Mouse (Mus musculus) hindbrain, embryonic 10.5 days (tissue): ENCODE measurements at regions not wholly inside any gene's neighbourhood (a gene's known extent, or its start where the extent isn't known, plus 50 kb on each side); places are given as distances from the start of the nearest gene placed in this dataset.

ENCODE experiments used
- DNase-seq: peaks from one replicate; pipeline ENCODE4 v3.0.0-alpha.2; 2017; ENCODE audit warnings: low spot score
- H3K27ac ChIP-seq: fragments of 300-500 bp; sonication (generic); 2 replicates; pipeline ENCODE4 v1.5.1; 2016; ENCODE audit warnings: mild to moderate bottlenecking, moderate library complexity
- H3K27me3 ChIP-seq: fragments of 300-500 bp; sonication (generic); 2 replicates; pipeline ENCODE4 v1.6.1; 2016; ENCODE audit warnings: mild to moderate bottlenecking; ENCODE audit not compliant: poor library complexity, insufficient read depth, severe bottlenecking
- H3K36me3 ChIP-seq: fragments of 300-500 bp; sonication (generic); 2 replicates; pipeline ENCODE4 v1.6.1; 2016; ENCODE audit warnings: mild to moderate bottlenecking, moderate library complexity
- H3K4me1 ChIP-seq: fragments of 300-500 bp; sonication (generic); replicated peaks from 2 replicates; pipeline ENCODE4 v1.6.1; 2016; ENCODE audit warnings: mild to moderate bottlenecking
- H3K4me3 ChIP-seq: fragments of 300-500 bp; sonication (generic); 2 replicates; pipeline ENCODE4 v1.5.1; 2016; ENCODE audit warnings: mild to moderate bottlenecking, moderate library complexity
- H3K9me3 ChIP-seq: fragments of 300-500 bp; sonication (generic); 2 replicates; pipeline ENCODE4 v1.6.1; 2016; ENCODE audit warnings: mild to moderate bottlenecking, moderate library complexity
- WGBS: fragments of 180-500 bp; shearing (Covaris S2); methylation state at CpG from one replicate; pipeline ENCODE4 v1.1.7; 2016; 5-methylcytosine and 5-hydroxymethylcytosine counted together

DNA sequence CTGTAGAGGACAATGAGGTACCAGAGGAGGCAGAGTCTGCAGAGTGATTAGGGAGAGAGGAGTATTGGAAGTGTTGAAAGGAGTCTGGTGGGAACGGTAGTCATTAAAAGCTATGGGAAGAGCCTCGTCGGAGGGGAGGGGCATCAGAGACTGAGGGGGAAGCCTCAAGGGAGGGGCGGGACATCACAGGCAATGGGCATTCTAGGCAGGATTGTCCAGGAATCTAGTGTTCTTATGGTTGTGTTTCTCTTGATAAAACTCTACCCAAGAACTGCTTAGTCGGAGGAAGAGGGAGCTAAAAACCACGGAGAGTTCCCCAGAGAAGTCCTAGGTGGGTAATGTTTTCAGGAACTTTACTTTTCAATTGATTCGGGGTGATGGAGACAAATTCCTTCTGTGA is 90.2 kb downstream of the Sec23ip start:
- Histone ChIP-seq H3K9me3 (no peaks in the 10 kb centered on the region), H3K36me3 (no peaks in the 10 kb centered on the region), H3K27me3 (no peaks in the 10 kb centered on the region; the same call in 1 of the 2 replicates), H3K27ac (no peak overlapping the region), H3K4me1 (0 out of 2 replicates have a peak, but pooled peaks cover 5% of the 10 kb centered on the region), H3K4me3 (no peak overlapping the region)
- 65% methylated on average over 7 of the region's 7 CpGs for WGBS
- DNase-seq, result no peak

DNA sequence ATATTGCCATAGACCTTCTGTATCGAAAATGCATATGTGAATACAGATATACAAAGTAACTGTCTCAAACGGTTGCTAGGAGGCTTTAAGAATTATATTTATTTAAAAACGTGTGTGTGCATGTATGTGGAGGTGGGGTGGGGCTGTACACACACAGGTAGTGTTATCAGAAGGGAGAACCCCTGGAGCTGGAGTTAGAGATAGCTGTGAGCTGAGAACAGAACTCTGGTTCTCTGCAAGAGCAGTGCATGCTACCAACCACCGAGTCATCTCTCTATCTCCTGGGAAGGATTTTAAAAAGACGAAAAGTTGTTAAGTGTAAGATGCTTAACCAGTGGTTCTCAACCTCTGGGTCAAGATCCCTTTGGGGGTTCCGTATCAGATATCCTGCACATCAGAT is 91.7 kb downstream of the Sec23ip start:
- WGBS, result 84% methylated on average over 6 of the region's 6 CpGs
- H3K36me3 ChIP-seq, result no peaks in the 10 kb centered on the region
- no peak for DNase-seq

DNA sequence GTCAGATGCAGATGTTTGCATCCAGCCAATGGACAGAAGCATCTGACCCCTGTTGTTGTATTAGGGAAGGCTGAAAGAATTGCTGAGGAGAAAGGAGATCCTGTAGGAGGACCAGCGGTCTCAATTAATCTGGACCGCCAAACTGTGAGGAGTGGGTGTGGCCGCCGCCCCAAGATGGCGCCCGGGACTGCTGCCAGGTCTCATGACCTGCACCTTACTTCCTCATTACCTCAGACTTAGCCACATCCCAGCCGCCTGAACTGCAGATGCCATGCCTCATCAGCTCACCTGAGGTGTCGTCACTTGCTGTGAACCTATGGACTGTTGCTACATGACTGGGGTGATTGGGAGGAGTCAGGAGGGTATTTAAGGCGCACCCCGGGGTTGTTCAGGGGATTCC is 97.8 kb downstream of the Sec23ip start:
- WGBS, result 93% methylated on average over 10 of the region's 10 CpGs
- H3K27me3 ChIP-seq, result no peaks in the 10 kb centered on the region
- H3K4me3 ChIP-seq, result no peak overlapping the region
- H3K27ac ChIP-seq, result no peak overlapping the region
- DNase-seq, result no peak
- H3K36me3 ChIP-seq, result no peaks in the 10 kb centered on the region
- no peaks in the 10 kb centered on the region for H3K4me1 ChIP-seq
- no peaks in the 10 kb centered on the region for H3K9me3 ChIP-seq

More for the DNA sequence above, 91.7 kb downstream of the Sec23ip start:
- Histone ChIP-seq H3K27ac (no peak overlapping the region), H3K4me1 (no peaks in the 10 kb centered on the region), H3K4me3 (no peak overlapping the region), H3K9me3 (no peaks in the 10 kb centered on the region), H3K27me3 (no peaks in the 10 kb centered on the region; the same call in 1 of the 2 replicates)

DNA sequence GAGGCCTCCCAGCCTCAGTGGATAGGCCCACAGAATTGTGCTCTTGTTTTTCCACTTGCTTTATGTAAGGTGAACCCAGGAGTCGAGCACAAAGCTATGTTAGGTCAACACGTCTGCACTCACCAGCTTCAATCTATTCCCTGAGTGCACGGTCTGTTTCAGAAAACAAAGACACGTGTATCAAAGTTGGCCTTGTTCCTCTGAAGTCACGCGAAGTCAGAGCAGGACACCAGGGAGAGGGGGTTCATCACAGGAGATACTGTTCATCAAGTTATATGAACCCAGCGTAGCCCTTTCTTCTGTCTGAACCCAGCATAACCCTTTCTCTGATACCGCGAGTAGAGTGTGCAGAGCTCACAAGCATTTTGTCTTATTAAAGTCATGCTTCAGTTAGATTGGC is 98.8 kb downstream of the Sec23ip start:
- no peaks in the 10 kb centered on the region for H3K36me3 ChIP-seq
- H3K4me3 ChIP-seq, result no peak overlapping the region
- H3K27me3 ChIP-seq, result no peaks in the 10 kb centered on the region
- no peak overlapping the region for H3K27ac ChIP-seq
- DNase-seq, result no peak
- 68% methylated on average over 9 of the region's 9 CpGs for WGBS
- no peaks in the 10 kb centered on the region for H3K4me1 ChIP-seq
- peaks cover 3% of the 10 kb centered on the region; the same call in 1 of the 2 replicates for H3K9me3 ChIP-seq

DNA sequence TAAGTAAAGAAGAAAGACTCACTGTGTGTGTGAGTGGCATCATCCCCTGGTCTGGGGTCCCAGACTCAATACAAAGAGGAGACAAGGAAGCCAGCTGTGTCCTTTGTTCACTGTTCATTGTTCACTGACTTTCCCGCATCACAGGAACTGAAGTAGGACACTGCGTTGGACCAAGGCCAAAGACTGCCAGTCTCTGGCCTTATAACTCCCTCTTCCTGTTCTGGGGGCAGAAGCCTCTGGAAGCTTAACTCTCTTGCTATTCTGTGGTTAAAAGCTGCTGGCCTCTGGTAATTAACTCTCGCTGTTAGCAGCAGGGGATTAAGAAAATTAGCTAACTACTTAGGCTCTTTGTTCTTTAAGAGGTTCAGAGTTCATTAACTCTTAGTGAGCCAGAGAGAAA is 104.5 kb downstream of the Sec23ip start:
- H3K9me3 ChIP-seq, result peaks cover 6% of the 10 kb centered on the region; the same call in 1 of the 2 replicates
- no peaks in the 10 kb centered on the region for H3K27me3 ChIP-seq
- H3K4me3 ChIP-seq, result no peak overlapping the region
- no peak for DNase-seq
- H3K36me3 ChIP-seq, result no peaks in the 10 kb centered on the region
- H3K27ac ChIP-seq, result 0 out of 2 replicates have a peak overlapping the region, but pooled peaks have one; percentile 12
- 20% methylated on average over 3 of the region's 3 CpGs for WGBS
- H3K4me1 ChIP-seq, result peaks cover 6% of the 10 kb centered on the region; the same call in 1 of the 2 replicates

DNA sequence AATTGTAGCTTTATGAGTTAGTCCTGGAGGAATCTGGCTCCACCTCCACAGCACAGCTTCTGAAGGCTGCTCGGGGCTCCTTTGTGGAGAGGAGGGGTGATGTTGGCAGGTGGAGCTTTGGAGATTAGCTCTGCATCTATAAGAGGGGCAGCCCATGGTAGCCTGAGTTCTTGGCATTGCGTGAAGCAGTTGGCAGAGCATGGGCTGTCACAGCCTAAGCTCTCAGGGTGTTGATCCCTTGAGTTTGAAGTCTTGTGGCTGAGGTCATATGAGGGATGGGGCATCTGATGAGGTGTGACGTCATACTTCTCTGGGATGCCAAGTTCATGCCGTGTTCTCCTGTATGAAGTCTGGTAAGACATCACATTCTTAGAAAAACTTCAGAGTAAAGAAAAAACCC is 109.5 kb downstream of the Sec23ip start:
- peaks cover 2% of the 10 kb centered on the region; the same call in 1 of the 2 replicates for H3K4me1 ChIP-seq
- no peaks in the 10 kb centered on the region for H3K36me3 ChIP-seq
- 73% methylated on average over 4 of the region's 4 CpGs for WGBS
- 0 out of 2 replicates have a peak, but pooled peaks cover 3% of the 10 kb centered on the region for H3K9me3 ChIP-seq
- DNase-seq, result no peak
- H3K4me3 ChIP-seq, result no peak overlapping the region
- H3K27ac ChIP-seq, result no peak overlapping the region
- no peaks in the 10 kb centered on the region for H3K27me3 ChIP-seq

DNA sequence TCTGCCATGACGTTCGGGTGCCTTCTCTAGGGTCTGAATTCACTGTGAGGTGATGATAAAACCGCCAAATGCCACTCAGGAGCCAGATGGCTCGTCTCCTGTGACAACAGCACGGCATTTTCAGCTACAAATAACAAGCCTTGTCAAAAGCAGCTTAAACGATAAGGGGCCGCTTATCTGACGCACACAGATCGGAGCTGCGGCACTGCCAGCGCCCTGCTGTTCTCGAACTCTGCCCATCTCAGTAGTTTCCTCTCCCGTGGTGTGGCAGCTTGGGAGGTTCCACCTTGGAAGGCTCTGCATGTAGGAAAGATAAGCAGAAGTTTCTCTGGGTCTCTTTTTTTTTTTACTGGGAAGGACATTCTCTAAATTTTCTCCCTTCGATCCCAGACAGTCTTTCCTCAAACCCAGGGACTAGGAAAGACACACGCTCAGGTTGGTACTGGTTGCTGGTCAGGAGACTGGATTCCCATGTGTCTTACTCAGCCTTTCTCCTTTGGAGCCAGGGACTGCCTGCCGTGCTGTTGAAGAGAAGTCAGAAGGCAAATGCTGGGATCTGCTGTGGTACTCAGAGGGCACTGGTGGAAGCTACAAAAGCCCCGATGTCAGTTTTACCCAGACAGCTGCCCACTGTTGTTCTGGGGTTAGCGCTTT is 110.1 kb downstream of the Sec23ip start:
- WGBS, result 65% methylated on average over 18 of the region's 18 CpGs
- DNase-seq, result no peak
- H3K4me3 ChIP-seq, result no peak overlapping the region
- H3K27ac ChIP-seq, result no peak overlapping the region
- no peaks in the 10 kb centered on the region for H3K36me3 ChIP-seq
- H3K27me3 ChIP-seq, result no peaks in the 10 kb centered on the region
- no peaks in the 10 kb centered on the region for H3K4me1 ChIP-seq
- 0 out of 2 replicates have a peak, but pooled peaks cover 3% of the 10 kb centered on the region for H3K9me3 ChIP-seq

DNA sequence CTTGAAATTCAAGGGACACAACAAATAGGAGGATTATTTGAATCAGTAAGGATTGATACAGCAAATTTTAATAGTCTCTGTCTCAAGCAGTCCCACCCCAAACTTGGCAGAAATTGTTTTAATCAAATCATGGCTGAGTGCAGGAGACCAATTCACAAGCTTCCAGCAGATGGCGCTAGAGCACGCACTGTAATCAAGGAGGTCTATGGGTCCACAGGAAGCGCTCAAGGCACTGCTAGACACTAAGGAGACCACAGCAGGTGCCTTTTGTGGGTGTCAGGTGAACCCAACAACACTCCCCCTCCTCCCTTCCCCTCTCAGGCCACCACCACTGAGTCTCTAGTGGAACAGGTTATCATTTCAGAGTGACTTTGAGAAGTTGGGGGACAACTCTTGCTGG is 115.4 kb downstream of the Sec23ip start:
- no peaks in the 10 kb centered on the region for H3K36me3 ChIP-seq
- peak; percentile 73 for DNase-seq
- no peaks in the 10 kb centered on the region for H3K4me1 ChIP-seq
- no peaks in the 10 kb centered on the region for H3K9me3 ChIP-seq
- no peak overlapping the region for H3K4me3 ChIP-seq
- H3K27me3 ChIP-seq, result no peaks in the 10 kb centered on the region
- 6% methylated on average over 3 of the region's 3 CpGs for WGBS
- no peak overlapping the region for H3K27ac ChIP-seq

DNA sequence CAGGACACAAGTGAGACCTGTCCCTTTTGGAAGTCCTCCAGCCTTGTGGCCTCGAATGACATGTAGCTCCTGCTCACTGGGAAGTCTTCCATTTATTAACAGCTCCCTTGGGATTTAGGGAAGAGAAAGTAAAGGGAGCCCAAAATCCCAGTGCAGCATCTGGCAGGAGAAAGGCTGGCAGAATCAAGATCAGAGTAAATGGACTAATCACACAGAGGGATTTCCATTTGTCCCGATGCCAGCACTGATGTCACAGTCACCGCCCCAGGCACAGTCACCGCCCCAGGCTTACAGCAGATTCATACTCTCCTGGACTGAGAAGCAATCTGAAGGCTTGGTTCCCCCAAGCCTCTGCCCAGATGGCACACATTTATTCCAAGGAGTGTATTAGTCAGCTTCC is 116.0 kb downstream of the Sec23ip start:
- H3K4me1 ChIP-seq, result no peaks in the 10 kb centered on the region
- DNase-seq, result no peak
- H3K9me3 ChIP-seq, result no peaks in the 10 kb centered on the region
- no peaks in the 10 kb centered on the region for H3K27me3 ChIP-seq
- no peak overlapping the region for H3K4me3 ChIP-seq
- no peak overlapping the region for H3K27ac ChIP-seq
- no peaks in the 10 kb centered on the region for H3K36me3 ChIP-seq
- 82% methylated on average over 4 of the region's 4 CpGs for WGBS

DNA sequence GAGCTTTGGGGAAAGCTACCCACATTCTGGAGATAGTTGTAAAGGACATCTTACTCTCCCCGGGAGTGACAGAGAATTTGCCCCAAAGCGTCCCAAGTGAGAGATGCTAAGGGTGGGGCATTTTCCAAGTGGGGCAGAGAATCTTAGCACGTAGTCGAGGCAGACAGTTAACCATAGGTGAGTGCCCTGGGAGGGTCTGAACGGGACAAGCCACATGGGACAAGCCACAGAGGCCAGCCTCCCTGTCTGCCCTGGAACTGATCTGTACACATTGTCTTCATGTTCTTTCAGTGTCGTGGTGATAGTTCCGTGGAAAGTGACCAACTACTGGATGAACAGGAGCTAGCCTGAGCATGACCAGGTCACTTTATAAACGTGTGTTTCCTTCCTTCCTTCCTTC is 116.6 kb downstream of the Sec23ip start:
- no peaks in the 10 kb centered on the region for H3K27me3 ChIP-seq

DNA sequence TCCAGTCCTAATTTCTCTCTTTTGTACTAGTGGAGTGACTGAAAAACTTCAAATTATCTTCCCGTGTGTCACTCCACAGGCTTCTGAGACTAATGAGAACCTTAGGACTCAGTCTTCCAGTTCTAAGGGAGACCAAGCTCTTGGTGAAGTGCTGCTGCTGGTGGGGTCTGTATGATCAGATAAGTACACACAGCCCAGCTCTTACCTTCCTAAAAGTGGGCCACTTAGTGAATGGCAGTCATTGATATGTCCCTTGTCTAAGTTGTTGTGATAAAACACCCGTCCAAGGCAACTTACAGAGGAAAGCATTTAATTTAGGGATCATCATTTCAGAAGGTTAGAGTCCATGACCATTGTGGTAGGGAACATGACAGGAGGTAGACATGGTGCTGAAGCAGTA is 124.1 kb downstream of the Sec23ip start:
- no peak overlapping the region for H3K27ac ChIP-seq
- H3K9me3 ChIP-seq, result no peaks in the 10 kb centered on the region
- no peaks in the 10 kb centered on the region for H3K27me3 ChIP-seq
- H3K4me3 ChIP-seq, result no peak overlapping the region
- no peaks in the 10 kb centered on the region for H3K36me3 ChIP-seq
- 78% methylated on average over 2 of the region's 2 CpGs for WGBS
- no peaks in the 10 kb centered on the region for H3K4me1 ChIP-seq
- DNase-seq, result no peak

More for the DNA sequence above, 116.6 kb downstream of the Sec23ip start:
- H3K4me1 ChIP-seq, result no peaks in the 10 kb centered on the region
- no peaks in the 10 kb centered on the region for H3K36me3 ChIP-seq
- WGBS, result 89% methylated on average over 8 of the region's 8 CpGs
- no peak overlapping the region for H3K4me3 ChIP-seq
- H3K9me3 ChIP-seq, result no peaks in the 10 kb centered on the region
- no peak overlapping the region for H3K27ac ChIP-seq
- no peak for DNase-seq

DNA sequence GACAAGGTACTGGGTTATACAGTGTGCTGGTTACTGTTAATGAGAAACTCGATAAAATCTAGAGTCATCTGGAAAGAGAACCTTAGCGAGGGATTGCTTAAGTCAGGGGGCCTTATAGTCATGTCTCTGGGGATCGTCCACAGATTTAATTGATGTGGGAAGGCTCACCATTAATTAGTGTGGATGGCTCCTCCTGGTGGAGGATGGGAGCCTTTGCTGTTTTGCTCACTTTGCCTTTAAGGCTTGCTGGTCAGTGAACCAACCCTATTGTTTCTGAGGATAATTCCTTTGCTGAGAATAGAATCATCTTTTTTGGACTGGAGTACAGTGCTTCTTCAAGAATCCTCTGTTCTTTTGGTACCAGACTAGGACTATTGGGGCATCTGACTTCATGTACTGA is 139.3 kb downstream of the Sec23ip start:
- 69% methylated on average over 3 of the region's 3 CpGs for whole genome bisulfite sequencing
- H3K4me3 ChIP-seq, result no peak overlapping the region
- no peaks in the 10 kb centered on the region for H3K9me3 ChIP-seq
- no peaks in the 10 kb centered on the region for H3K36me3 ChIP-seq
- no peak for DNase-seq
- H3K27ac ChIP-seq, result no peak overlapping the region
- H3K4me1 ChIP-seq, result no peaks in the 10 kb centered on the region
- H3K27me3 ChIP-seq, result no peaks in the 10 kb centered on the region

DNA sequence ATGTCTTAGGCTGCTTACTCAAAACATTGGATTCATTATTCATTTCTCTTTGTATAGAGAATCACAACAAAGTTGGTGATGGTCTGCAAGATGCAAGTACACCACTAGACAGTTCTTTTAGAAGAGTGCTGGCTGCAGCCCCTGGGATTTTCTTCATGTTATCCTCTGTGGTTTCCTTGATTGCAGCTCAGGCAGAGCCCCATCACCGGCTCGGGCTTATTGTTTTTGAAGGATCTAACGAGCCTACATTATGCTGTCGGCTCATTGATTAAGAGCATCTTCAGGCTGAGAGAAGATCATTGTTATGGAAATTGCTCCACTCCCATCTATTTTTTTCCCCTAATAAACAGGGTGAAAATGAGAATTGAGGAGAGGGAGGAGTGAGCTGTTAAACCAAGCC is 140.8 kb downstream of the Sec23ip start:
- Histone ChIP-seq H3K4me3 (no peak overlapping the region), H3K36me3 (no peaks in the 10 kb centered on the region), H3K27me3 (no peaks in the 10 kb centered on the region), H3K9me3 (no peaks in the 10 kb centered on the region), H3K4me1 (no peaks in the 10 kb centered on the region), H3K27ac (no peak overlapping the region)
- DNase-seq, result no peak
- WGBS, result 74% methylated on average over 4 of the region's 4 CpGs

DNA sequence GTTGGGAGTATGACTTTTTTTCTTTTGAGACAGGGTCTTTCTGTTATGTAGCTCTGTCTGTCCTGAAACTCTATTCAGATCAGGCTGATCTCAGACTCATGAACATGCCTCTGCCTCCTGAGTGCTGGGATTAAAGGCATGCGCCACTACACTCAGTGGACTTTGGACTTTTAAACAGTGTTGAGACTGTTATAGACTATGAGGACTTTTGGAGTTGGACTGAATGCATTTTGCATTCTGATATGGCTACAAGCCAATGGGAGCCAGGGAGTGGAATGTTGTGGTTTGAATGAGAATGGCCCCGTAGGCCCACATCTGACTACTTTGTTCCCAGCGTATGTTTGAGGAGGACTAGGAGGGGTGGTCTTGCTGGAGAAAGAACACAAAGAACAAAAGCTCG is 165.4 kb downstream of the Sec23ip start:
- Histone ChIP-seq H3K4me3 (no peak overlapping the region), H3K27me3 (no peaks in the 10 kb centered on the region), H3K9me3 (no peaks in the 10 kb centered on the region), H3K36me3 (no peaks in the 10 kb centered on the region), H3K4me1 (no peaks in the 10 kb centered on the region), H3K27ac (no peak overlapping the region)
- DNase-seq, result no peak
- WGBS, result 88% methylated on average over 4 of the region's 4 CpGs
